Mouse (Mus musculus): ENCODE results near the gene Cd180. TPM values are rescaled to one million over a fixed set of nuclear protein-coding genes. Genes with fewer than 3 reads are reported as not detected.

Gene Cd180
- total RNA-seq, 2 experiments from 2014 or later, result 0.93 to 3.2 TPM

DNA sequence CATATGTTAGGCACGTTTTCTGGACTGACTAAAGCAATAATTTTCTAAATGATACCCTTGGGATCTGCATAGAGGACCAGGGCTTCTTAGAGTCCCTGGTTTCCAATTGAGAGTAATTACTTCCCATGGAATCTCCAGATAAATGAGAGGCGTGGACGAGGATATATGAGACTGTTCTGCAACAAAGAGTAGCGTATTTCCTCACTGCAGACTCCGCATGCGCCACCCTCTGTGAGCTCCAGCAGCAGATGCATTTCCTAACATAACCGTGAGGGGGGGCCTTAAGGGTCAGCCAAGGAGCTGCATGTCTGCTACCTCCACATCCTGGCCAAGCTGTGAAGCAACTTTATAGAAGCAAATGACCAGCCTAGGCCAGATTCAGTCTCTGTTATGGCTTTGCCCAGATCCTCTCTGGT lies 81.4 kb downstream of the Cd180 start:
- no peak for DNase-seq (ENCODE audit: low spot score in 2 of 2)

DNA sequence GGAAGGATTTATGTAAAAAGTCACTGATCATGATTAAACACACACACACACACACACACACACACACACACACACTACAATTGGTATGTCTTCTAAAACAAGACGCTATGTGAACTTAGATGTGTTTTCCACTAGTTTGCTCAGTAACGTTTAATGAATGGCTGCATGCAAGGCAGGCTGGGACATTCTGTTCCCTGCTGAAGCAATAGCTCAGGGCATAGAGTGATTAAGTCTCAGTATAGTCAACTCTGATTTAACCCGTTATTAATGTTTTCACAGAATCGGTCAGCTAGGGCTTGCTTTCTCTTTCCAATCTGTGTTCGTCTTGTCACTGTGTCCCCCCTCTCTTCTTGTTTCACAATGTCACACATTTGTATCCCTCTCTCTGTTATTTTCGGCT lies 82.1 kb downstream of the Cd180 start:
- no peak for DNase-seq (ENCODE audit: low spot score in 2 of 2)

DNA sequence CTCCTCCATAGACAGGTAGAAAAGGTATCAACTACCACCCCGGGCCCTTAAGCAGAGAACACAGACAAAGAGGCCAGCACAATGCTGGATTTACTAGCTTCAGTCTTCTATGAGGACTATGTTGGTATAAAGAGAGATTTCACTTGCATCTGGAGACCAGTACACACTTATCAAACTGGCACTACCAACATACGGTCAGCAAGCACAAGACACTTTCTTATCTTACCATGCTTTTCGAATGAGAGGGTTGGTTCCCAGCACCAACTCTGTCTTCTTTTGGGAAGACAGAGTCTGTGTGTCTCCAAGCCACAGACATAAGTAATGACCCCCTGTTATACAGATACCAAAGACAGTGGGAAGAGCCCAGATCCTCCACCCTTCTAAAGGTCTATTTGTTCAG lies 85.5 kb downstream of the Cd180 start:
- DNase-seq (ENCODE audit: low spot score in 2 of 2), result no peak

DNA sequence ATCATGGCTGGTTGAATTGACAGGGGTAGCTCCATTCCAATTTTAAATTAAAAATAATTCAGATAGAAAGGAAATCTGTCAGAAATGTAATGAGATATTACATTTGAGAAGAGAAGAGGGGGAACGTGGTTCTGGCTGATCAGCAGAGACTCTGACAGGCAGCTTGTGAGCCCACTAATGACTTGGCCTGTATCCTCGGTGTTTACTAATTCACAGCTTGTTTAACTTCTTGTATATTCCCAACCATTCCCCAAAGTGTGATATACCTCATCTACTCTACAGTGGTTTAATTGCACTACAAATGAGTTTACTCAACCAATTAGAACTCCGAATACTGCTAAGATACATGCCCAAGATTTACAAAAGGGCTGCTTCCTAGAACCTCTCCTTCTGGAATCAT lies 85.9 kb downstream of the Cd180 start:
- DNase-seq (ENCODE audit: low spot score in 2 of 2), result no peak

DNA sequence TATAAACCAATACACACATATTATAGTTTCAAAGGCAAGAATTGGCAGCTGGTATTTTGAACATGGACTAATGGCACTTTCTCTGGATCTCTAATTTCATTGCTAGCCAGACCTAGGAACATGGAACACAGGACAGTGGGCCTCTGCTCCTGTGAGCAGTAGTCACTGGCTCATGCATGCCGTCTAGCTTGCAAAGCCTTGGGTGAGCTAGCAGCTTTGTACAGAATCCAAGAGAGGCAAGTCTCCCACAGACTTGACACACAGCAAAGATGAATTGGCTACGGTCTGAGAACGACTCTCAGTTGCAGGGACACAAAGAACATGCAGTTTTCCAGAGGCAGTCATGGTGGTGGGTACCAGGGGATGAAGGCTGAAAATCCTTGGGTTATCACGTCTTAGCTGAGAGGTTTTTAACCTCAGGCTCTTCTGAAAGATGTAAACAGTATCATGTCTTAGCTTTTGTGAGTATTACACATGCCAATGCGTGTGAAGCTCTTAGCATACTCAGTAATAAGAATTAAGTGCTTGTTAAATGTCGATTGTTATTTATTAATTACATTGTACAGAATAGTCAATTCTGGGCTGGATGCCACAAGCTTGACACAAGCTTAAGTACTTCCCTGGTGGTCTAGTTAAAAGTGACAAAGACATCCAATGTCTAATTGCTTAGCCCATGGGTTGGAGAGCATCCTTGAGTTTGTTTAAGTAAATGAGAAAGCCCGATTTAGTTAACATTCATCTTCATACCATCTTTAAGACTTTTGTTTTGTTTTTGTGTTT lies 90.4 kb downstream of the Cd180 start:
- no peak for DNase-seq (ENCODE audit: low spot score in 2 of 2)

DNA sequence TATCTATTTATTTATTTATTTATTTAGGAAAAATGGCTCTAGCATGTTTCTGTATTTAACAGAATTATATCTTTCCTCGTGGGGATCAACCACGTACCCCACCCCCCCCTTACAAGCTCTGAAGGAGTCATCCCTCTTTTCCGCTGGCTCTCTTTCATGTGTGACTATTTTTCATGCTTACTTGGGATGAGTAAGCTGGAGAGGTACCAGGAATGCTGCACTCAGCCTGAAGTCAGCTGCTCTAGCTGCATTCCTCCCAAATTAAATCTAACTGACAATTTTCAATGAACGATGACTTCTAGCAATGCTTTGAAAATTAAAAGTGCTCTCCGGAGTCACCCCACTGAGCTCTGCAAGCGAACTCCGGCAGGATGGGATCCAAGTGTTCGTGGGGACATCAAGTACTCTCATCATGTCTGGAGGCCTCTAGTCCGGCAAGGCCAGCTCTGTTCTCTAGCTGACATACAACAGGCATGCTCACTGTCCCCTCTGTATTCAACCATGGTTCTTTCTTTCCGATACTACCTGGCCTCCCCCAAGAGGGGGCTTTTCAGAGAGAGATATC lies 93.4 kb downstream of the Cd180 start:
- no peak for DNase-seq (ENCODE audit: low spot score in 2 of 2)

All from adrenal gland, adult 18-20 months (tissue).